Mouse (Mus musculus): ENCODE data around the gene Rab3a.

Rab3a gene

DNA sequence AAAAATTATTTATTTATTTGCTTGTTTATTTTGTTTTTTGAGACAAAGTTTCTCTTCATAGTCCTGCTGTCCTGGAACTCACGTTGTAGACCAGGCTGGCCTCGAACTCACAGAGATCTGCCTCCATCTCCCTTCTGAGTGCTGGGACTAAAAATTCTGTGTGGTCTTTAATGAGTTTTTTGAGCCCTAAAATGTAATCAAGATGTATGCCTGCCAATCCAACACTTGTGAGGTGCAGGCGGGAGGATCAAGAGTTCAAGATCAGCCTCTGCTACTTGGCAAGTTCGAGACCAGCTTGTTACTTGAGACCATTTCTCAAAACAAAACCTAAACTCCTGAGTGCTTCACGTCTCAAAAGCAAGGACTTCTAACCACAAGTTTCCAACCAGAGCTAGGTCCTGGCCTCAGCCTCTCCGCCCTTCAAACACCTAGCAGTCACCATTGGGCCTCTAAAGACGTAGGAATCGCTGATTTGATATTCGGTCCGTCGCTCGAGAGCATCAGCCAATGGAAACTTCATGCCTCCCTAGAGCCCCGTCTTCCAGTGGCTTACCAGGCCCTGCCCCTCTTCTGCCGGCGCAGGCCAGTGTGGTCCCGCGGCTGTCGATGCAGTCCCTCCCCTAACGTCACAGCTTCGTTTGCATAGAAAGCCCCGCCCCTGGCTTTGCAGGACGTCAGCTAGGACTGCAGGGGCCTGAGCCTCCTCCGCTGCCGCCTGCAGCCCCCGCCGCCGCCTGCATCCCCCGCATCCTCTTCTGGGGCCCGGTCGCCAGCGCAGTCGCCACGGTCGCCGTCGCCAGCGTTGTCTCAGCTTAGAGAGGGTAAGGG is at the start of gene Rab3a:
Gene Rab3a, plus strand, starts transcription at position 637 of the 828 bp plus-strand sequence.
- DNase-seq = peak; percentile 91 to 96

DNA sequence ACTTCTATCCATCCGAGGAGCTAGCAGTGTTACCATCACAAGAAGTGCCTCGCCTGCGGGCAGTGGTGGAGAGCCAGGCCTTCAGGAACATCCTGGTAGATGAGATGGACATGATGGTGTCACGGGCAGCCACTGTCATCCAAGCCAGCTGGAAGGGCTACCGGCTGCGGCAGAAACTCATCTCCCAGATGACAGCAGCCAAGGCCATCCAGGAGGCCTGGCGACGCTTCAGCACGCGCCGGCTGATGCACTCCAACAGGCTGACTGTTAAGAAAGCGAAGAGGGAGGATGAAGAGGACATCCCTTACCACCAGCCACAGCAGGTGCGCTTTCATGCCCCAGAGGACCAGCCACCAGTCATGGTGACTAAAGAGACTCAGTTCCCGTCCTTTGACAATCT is 46.2 kb upstream of the Rab3a start:
- no peak for DNase-seq

DNA sequence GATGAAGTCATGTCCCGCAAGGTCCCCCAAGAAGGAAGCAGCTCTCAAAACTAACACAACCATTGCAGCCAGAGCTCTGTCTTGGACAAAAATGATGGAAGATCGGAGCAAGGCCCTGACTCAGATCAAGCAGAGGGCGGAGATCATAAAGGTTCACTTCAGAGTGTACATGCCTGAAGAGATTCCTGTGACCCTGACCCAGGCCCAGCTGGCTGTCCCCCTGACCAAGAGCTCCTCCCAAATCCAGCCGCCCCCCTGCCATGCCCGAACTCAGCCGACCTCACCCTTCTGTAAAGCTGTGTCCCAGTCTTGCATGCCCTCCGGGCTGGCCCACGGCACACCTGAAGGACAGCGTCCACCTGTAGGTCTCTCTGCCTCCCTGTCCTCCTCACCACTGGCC is 44.7 kb upstream of the Rab3a start:
- DNase-seq = no peak

DNA sequence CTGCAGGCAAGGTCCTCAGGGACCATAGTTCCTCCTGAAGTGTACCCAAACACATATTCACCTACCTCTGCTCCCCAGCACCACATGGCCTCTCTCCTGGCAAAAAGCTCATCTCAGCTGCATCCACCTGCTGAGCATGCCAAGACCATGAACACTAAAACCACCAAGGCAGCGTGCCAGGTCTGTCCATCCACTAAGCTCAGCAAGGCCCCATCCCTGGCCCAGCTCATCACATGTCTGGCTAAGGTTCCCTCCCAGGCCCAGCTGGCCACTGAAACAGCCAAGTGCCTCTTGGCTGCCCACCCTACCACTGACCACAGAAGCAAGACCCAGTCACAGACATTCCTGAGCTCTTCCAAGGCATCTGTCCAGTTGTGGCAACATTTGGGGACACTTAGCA is 44.2 kb upstream of the Rab3a start:
- no peak for DNase-seq

DNA sequence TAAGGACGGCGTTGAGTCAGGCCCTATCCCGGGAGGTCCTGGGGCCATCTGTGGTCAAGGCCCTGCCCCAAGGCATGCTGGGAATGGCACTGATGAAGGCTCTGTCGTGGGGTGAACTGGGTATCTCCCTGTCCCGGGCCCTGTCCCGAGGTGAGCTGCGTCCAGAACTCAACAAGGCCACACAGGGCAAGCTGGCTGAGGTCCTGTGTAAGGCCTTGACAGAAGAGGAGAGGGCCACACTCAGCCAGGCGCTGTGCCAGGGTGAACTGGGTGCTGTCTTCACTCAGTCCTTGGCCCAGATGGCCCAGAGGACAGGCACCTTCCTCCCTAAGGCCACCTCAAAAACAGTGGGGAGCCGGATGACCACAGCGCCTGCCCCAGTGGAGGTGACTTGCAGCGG is 43.4 kb upstream of the Rab3a start:
- no peak for DNase-seq

DNA sequence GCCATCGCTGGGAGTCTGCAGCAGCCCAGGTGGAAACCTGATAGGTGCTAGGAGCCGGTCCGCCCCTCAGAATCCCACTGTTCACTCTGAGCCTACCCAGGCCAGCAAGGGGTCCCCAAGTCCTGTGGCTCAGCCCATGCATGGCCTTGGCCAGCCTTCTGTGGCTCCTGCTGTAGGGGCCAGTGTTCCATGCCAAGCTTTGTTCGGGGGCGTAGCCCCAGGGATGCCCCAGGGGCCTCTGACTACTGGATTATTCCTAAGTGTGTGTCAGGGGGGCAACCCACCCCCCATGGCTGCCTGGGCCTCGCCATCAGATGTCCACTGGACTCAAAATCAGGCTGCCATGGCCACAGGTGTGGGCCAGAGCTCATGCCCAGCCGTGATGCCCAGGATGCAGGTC is 40.5 kb upstream of the Rab3a start:
- DNase-seq = no peak

DNA sequence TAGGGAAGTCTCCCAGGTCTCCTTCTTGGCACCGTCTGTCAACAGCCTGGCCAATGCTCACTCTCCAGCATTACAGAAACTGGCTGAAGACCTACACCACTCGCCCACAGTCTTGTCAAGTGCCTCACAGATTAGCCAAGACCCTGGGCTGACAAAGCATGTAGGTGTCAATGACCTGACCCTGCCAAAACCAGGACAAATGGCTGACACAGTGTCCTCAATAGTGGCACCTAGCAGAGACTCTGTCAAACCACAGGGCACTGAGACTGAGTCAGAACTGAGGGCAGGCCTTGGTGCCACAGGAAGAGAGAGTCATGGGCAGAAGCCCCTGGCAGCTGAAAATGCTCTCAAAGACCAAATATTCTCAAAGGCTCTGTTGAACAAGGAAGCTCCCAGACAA is 39.4 kb upstream of the Rab3a start:
- DNase-seq = no peak

DNA sequence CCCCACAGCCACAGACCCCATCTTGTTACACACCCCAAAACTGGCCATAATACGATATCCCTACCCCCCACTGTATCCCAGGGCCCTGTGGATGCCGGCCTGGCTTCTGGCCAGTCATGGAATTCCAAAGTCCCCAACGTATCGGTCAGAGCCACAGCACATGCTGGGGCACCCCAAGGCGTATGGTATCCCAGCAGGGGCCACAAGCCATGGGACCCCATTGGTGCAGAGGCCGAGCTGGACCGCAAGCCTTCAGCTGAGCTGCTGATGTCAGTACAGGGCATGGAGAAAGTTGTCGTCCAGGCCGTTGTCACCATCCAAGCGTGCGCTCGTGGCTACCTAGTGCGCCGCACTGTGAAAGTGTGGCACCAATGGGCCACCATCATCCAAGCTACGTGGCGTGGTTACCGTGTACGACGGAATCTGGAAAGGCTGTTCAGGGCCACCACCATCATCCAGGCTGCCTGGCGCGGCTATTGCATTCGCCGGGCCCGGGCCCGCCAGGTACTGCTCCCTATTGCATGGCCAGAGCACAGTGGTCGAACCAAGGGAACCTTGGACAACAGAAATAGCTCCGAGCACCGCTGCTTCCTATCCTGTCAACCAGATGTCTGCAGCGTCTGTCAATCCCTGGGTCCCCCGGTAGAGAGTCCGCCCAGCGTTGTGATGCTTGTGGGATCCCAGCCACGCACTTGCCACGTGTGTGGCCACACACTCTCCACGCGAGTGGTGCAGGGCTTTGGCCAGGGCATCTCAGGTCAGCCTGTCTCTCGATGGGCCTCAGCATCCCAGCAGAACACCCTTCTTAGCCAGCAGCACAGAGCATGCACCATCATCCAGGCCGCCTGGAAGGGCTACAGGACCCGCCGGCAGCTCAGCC is 37.7 kb upstream of the Rab3a start:
- no peak for DNase-seq

DNA sequence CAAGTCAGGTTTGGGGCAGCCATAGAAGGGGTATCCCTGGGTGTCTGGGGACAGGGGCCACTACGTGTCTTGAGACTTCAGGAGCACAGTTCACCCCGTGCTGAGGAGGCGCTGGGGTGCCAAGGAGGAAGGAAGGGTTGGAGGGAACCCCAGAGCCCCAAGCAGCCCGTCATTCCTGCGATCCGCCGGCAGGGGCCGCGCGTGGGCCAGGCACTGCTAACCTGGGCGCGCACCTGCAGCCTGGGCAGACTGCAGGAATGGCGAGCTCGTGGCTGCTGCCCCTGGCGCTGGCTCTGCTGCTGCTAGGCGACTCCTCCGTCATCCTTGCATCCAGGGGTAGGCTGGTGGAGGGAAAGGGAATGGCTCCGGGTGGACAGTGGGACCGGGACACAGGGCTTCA is 36.2 kb upstream of the Rab3a start, which contains the start of gene Gm3336:
Gene Gm3336, plus strand, starts transcription at position 247 of the 400 bp plus-strand sequence.
- peak; percentile 79 to 83 for DNase-seq

DNA sequence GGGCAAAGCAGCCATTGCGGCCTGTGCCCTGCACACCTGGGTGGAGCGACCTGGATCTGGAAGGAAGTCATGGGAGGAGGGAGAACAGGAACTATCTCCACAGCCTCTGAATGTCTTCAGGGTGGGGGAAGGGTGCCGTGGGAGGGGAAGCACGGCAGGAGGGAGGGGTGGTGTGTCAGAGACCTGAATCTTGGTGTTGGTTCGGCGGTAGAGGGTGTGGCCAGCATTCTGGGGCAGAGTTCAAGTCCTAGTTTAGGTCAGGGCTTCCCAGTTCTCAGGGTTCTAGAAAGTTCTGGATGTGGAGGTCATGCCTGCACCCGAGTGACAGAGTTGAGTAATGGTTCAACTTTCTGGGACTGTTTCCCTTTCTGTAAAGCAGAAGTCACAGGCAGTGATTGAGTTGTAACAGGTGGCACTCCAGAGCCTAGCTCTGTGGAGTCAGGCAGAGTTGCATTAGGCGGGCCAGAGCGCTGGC is 34.6 kb upstream of the Rab3a start:
- peak in 1 of 2 experiments; percentile 12 for DNase-seq

DNA sequence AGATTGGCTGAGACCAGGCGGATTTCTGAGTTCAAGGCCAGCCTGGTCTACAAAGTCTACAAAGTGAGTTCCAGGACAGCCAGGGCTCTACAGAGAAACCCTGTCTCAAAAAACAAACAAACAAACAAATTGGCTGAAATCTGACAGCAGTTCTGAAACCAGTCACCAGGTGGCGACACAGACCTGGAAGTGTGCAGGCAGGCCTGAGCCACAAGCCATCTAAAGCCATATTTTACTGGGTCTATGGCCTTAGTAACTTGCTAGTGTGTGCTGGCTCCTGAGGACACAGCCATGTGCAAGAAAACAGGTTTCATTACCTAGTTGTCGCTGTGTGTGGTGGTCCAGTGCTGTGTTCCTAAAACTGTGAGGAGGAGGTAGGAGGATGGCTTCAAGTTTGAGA is 33.7 kb upstream of the Rab3a start:
- peak; percentile 59 to 70 for DNase-seq

DNA sequence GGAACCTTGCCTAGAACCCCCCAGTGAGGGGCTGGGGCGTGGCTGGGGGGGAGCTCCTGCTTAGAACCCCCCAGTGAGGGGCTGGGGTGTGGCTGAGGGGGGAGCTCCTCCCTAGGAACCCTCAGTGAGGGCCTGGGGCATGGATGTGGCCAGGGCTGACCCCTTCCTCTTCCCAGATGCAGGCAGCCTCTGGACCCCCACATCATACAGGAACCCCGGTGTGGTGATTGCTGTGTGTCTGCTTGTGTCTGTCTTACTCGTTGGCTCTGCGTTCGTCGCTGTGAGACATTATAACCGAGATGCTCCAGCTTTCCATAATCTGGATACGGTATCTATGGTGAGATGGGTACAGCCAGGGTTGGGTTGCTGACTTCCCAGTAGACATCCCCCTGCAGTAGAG is 32.9 kb upstream of the Rab3a start:
- DNase-seq = peak in 1 of 2 experiments; percentile 13

DNA sequence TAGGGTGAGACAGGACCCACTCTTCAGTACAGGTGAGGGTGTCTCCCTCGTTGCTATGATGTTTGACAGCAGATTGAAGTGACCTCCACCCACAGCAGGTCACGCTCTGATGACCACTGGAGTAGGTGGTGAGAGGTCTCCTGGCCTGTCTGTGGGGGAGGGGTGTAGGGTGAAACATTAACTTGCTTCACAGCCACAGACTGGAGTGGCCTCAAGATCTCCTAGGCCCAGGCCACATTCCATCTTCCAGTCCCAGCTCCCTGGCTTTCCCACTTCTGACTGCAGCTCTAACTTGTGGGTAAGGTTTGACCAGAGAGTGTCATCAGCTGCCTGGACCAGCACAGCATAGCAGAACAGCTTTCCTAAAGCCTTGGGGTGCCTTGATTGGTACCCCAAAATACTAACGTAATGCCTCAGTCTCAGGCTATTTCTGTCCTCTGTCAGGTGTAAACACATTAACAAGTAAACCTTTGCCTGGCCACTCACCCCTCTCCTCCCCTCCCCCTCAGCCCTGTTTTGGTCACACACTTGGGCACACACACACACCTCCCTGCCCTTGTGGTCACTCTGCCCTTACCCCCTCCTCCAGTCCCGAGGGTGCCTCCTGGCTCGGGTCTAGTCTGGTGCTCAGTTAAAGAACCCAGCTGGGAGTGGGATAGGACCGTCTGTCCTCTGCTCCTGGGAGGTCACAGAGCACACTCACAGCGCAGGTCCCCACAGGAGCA is 30.8 kb upstream of the Rab3a start, which contains the start of gene Pde4c:
Gene Pde4c, plus strand, starts transcription at position 235 of the 725 bp plus-strand sequence.
- DNase-seq = peak in 1 of 2 experiments; percentile 5

DNA sequence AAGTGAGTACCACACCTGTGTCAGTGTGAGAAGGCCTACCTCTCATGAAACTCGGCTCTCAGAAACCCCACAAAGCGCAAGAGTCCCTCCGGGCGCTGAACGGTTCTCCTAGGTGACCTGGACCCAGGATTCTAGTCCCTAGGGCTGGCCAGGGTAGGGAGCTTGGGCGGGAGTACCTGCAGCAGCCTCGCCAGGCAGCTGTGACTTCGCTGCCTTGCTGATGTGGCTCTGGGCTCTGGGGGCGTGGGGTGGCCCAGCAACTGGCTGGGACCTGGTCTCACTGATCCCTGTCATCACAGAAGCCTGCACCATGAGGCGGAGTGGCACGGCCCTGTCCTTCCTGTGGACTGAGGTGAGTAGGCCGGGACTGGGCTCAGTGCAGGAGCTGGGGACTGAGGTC is 30.3 kb upstream of the Rab3a start:
- DNase-seq = peak in 1 of 2 experiments; percentile 3

DNA sequence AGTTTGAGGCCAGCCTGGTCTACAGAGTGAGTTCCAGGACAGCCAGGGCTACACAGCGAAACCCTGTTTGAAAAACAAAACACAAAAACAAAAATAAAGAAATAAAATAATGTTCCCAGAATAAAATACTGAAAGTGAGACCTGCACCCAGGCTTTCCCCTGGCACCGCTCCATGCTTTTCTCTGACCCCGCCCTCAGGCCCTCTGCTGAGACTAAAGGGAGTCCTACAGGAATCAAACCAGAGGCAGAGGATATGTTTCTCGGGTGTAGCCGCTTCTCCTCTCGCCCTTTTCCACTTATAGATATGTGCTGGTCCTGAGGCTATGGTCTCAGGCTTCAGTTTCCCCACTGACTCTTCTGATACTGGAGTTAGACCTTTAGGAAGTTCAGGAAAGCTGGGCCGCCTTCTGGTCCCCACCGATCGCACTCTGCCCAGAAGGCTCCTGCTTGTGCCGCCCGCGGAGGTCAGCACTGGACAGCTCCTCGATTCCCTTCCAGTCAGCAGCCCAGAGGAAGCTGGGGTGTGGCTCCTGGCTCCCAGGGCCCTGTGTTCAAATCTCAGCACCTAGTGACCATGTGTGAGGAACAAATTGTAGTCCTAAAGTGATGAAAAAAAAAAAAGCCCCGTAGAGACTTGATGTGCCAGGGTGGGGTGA is 28.6 kb upstream of the Rab3a start:
- peak in 1 of 2 experiments; percentile 3 for DNase-seq

DNA sequence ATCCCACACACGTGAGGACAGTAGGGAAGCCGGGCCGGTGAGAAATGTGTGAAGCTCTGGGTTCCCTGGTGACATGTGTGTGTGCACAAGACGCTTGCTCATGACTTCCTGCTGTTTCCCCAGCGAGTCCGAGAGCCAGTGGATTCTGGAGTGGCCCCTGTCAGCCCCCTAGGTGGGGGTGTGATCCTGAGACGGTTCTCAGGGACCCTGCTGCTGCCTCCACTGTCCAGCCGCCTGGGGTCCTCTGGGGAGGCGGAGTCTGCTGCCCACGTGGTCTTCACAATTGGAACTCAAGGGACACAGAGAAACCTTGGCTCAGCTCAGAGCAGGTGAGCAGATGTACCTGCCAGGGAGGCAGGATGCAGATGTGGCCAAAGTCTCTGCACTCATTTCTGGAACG is 27.8 kb upstream of the Rab3a start:
- peak in 1 of 2 experiments; percentile 4 for DNase-seq

DNA sequence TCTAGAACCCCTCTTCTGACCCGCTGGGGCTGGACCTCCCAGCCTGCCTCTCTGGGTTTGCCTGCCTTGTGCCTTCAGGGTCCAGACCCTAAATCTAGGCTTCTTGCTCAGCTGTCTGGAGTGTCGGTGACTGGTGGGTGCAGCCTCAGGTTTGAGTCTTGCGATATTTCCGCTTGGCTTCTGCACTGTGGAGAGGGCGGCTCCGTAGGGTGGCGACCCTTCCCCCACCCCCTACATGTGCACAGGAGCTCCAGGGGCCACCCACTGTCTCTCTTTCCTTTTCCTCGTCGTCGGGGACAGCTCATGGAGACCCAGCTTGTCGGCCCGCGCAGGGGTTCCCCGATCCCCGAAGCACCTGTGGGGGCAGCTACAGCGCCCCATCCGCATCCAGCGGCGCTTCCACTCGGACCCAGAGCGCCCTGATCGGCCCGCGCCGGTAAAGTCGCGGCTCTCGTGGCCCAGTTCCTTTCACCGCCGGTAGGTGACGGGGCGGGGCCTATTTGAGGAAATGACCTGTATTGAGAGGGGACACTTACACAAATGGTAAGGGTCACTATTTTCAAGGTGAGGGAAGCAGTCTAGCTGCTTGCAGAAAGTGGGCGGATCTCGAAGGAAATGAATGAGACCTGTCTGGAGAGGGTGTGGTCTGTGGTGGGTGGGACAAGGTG is 24.5 kb upstream of the Rab3a start:
- DNase-seq = peak; percentile 31 to 46

DNA sequence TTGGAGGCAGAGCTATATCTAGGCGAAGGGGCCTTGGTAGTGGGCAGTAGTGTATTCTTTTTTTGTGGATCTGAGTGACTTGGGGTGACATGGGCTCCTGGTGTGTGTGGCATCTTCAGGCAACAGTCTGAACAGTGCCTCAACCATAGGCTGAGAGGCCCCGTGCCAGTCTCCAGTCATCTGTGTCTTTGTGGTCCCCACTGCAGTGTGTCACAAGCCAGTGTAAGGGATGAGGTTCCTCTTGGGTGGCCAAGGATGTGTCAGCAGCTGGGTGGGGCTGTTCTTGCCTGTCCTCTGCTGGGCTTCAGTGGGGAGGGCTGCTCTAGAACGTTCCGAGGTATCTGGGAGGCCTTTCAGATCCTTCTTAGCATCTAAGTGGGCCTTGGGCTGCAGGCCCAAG is 23.5 kb upstream of the Rab3a start:
- DNase-seq = peak in 1 of 2 experiments; percentile 2

DNA sequence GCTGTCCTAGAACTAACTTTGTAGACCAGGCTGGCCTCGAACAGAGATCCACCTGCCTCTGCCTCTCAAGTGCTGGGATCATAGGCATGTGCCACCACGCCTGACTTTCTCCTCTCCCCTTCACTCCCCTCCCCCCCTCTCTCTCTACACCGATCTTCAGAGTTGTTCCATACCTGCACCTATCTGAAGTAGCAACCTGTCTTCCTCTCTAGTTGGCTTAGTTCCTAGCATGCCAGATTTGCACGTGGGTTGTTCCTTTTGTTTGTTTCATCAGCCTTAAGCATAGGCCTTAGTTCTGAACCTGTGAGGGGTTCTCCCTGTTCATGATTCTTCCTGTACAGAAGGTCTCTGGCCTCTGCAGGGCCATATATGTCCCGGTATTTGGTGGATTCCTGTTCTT is 16.8 kb upstream of the Rab3a start:
- no peak for DNase-seq

DNA sequence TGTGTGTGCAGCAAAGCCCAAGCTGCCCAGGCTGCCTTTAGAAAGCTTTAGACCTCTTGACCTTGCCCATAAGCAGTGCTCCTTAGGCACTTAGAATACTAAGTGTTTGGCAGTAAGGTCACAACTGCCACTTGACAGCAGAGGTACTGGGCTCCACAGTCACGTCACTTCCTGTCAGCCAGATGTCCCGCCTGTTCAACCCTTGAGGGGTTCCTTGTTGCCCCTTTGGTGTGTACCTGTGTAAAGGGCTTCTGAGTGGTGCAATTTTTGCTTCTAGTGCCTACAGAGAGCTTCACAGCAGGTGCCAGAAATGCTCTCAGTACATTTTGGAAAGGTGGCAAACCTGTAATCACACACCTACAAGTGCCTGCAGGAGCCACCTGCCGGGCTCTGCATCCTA is 16.3 kb upstream of the Rab3a start:
- DNase-seq = no peak

DNA sequence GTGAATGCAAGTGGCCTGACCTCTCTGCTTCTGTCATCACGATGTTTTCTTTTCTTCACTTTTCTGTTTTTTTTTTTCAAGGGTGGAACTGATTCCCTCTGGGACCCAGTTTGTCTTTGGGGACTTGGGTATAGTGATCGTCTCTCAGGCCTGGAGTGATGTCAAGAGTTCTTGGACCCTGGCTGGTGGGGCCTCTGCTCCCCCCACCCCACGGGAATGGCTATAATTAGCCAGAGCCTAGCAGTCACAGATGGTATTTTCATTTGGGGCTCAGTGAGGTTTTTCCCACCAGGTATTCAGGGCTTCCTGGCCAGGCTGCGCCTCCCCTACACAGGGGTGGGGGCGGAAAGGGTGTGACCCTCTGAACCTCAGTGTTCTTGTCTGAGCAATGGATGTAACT is 12.8 kb upstream of the Rab3a start:
- no peak for DNase-seq

DNA sequence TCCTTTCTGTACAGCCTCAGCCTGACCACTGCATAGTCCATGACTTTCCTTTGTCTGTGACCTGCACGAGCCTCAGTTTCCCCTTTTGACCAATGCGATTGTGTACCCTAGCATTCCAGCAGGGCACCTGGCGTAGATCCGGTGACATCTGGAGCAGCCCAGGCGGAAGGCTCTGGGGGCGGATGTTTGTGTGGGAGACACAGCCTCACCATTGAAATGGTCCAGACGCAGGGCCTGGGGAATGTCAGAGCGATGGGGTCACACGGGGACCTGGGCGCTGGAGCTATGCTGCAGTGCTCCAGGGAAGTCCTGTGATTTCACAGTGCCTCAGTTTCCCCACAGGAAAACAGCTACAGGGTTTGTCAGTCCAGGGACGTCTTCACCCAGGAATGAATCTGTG is 12.3 kb upstream of the Rab3a start:
- no peak for DNase-seq
